Mouse (Mus musculus) liver, postnatal 0 days (tissue): ENCODE measurements around the gene Nup133. TPM values are rescaled to one million over a fixed set of nuclear protein-coding genes. Genes with fewer than 3 reads are reported as not detected.

Source experiments
- ATAC-seq: fragments of 200-750 bp; cut with Nextera tagmentation; 2 replicates; pipeline ENCODE4 v1.8.0; 2017; ENCODE audit warnings: mild to moderate bottlenecking, moderate library complexity
- DNase-seq: peaks from one replicate; pipeline ENCODE4 v3.0.0-alpha.2; 2016
- H3K27ac ChIP-seq: fragments of 300-500 bp; sonication (generic); 2 replicates; pipeline ENCODE4 v1.5.1; 2014; ENCODE audit warnings: antibody characterized with exemption, moderate library complexity, mild to moderate bottlenecking, low read depth
- H3K27me3 ChIP-seq: fragments of 300-500 bp; sonication (generic); 2 replicates; pipeline ENCODE4 v1.6.1; 2014; ENCODE audit warnings: low read length, control low read depth, mixed read lengths; ENCODE audit not compliant: insufficient read depth
- H3K36me3 ChIP-seq: fragments of 300-500 bp; sonication (generic); replicated peaks from 2 replicates; pipeline ENCODE4 v1.6.1; 2014; ENCODE audit warnings: mild to moderate bottlenecking, control low read depth, low read length, moderate library complexity, mixed read lengths; ENCODE audit not compliant: insufficient read depth
- H3K4me1 ChIP-seq: fragments of 300-500 bp; sonication (generic); 2 replicates; pipeline ENCODE4 v1.6.1; 2014; ENCODE audit warnings: antibody characterized with exemption, mild to moderate bottlenecking, control low read depth; ENCODE audit not compliant: insufficient read depth
- H3K4me2 ChIP-seq: fragments of 300-500 bp; sonication (generic); 2 replicates; pipeline ENCODE4 v1.6.1; 2014; ENCODE audit warnings: low read depth, mild to moderate bottlenecking, low read length, moderate library complexity, mixed read lengths
- H3K4me3 ChIP-seq: fragments of 300-500 bp; sonication (generic); 2 replicates; pipeline ENCODE4 v1.5.1; 2014; ENCODE audit warnings: low read depth, low read length
- H3K9ac ChIP-seq: fragments of 300-500 bp; sonication (generic); replicated peaks from 2 replicates; pipeline ENCODE4 v1.6.1; 2014; ENCODE audit warnings: mild to moderate bottlenecking, moderate library complexity
- H3K9me3 ChIP-seq: fragments of 300-500 bp; sonication (generic); 2 replicates; pipeline ENCODE4 v1.6.1; 2016; ENCODE audit warnings: mild to moderate bottlenecking, control low read depth, low read length, mixed read lengths
- CTCF ChIP-seq: sonication (generic); IDR thresholded peaks from 2 replicates; pipeline ENCODE4 v1.5.1; 2016; ENCODE audit warnings: antibody characterized with exemption, low read depth
- EP300 ChIP-seq: IDR thresholded peaks from 2 replicates; pipeline ENCODE4 v1.6.1; 2016; ENCODE audit warnings: antibody characterized with exemption, low read depth, mild to moderate bottlenecking
- WGBS: fragments of 180-500 bp; shearing (Covaris S2); extraction: QIAGEN DNeasy Blood & Tissue Kit; methylation state at CpG from one replicate; pipeline ENCODE4 v1.1.7; 2014; ENCODE audit not compliant: insufficient replicate concordance; 5-methylcytosine and 5-hydroxymethylcytosine counted together
- polyA plus RNA-seq: library from polyadenylated mRNA; unstranded; fragments of >200 nt; fragmentation: Nextera tagmentation; extraction: Ambion mirVana; gene quantifications from 2 replicates; pipeline ENCODE4 v1.2.1, GENCODE M21; 2015

The Nup133 gene
- polyA plus RNA-seq, 1 experiment from 2014 or later = 9.1 TPM

GRCm38 (mm10) chr8:123960056-123960455, 11.0 kb upstream of the Nup133 start:
- WGBS = 81% methylated on average over 9 of the region's 9 CpGs
- H3K27ac ChIP-seq = no peak overlapping the region
- no peaks in the 10 kb centered on the region; the same call in 1 of the 2 replicates for H3K4me1 ChIP-seq
- no peaks in the 10 kb centered on the region for H3K9me3 ChIP-seq
- no peak overlapping the region for H3K4me2 ChIP-seq
- H3K36me3 ChIP-seq = peaks cover 94% of the 10 kb centered on the region
- H3K4me3 ChIP-seq = no peak overlapping the region
- H3K9ac ChIP-seq = no peak overlapping the region
- H3K27me3 ChIP-seq = no peaks in the 10 kb centered on the region
- TF ChIP-seq EP300 (no peak), CTCF (no peak)
- ATAC-seq (no peak), DNase-seq (no peak)

- Histone ChIP-seq H3K9me3 (no peaks in the 10 kb centered on the region), H3K27me3 (no peaks in the 10 kb centered on the region), H3K4me2 (0 out of 2 replicates have a peak overlapping the region, but pooled peaks have one; percentile 2), H3K27ac (no peak overlapping the region), H3K4me3 (no peak overlapping the region), H3K4me1 (no peaks in the 10 kb centered on the region; the same call in 1 of the 2 replicates), H3K36me3 (peaks cover 94% of the 10 kb centered on the region), H3K9ac (no peak overlapping the region)
- ATAC-seq = peak; percentile 18; the same call in 1 of the 2 replicates
- 85% methylated on average over 6 of the region's 6 CpGs for WGBS
- no peak for DNase-seq
- no peak for TF ChIP-seq CTCF
- TF ChIP-seq EP300 = no peak
Observed at GRCm38 (mm10) chr8:123959473-123959872, 10.4 kb upstream of the Nup133 start.

- Histone ChIP-seq H3K4me1 (no peaks in the 10 kb centered on the region; the same call in 1 of the 2 replicates), H3K9me3 (no peaks in the 10 kb centered on the region), H3K36me3 (peaks cover 94% of the 10 kb centered on the region), H3K27me3 (no peaks in the 10 kb centered on the region), H3K27ac (no peak overlapping the region), H3K4me2 (no peak overlapping the region), H3K9ac (no peak overlapping the region), H3K4me3 (no peak overlapping the region)
- no peak for DNase-seq
- no peak for TF ChIP-seq CTCF
- no peak for TF ChIP-seq EP300
- WGBS = 81% methylated on average over 17 of the region's 17 CpGs
- ATAC-seq = no peak
Observed at GRCm38 (mm10) chr8:123958130-123958529, 9.1 kb upstream of the Nup133 start.

GRCm38 (mm10) chr8:123954246-123954645, 5.2 kb upstream of the Nup133 start:
- Histone ChIP-seq H3K27ac (no peak overlapping the region), H3K36me3 (peaks cover 75% of the 10 kb centered on the region), H3K4me1 (peaks cover 6% of the 10 kb centered on the region), H3K9me3 (no peaks in the 10 kb centered on the region), H3K4me2 (no peak overlapping the region), H3K9ac (no peak overlapping the region), H3K4me3 (no peak overlapping the region), H3K27me3 (no peaks in the 10 kb centered on the region)
- ATAC-seq (no peak), DNase-seq (no peak)
- TF ChIP-seq CTCF = no peak
- no peak for TF ChIP-seq EP300
- WGBS = 96% methylated on average over 8 of the region's 8 CpGs

- Histone ChIP-seq H3K27me3 (no peaks in the 10 kb centered on the region), H3K9me3 (no peaks in the 10 kb centered on the region), H3K4me1 (peaks cover 6% of the 10 kb centered on the region), H3K36me3 (peaks cover 70% of the 10 kb centered on the region), H3K9ac (no peak overlapping the region), H3K27ac (no peak overlapping the region), H3K4me3 (no peak overlapping the region), H3K4me2 (no peak overlapping the region)
- DNase-seq (no peak), ATAC-seq (no peak)
- TF ChIP-seq CTCF = no peak
- TF ChIP-seq EP300 = no peak
- WGBS = 89% methylated on average over 8 of the region's 8 CpGs
Observed at GRCm38 (mm10) chr8:123953686-123954085, 4.6 kb upstream of the Nup133 start.

GRCm38 (mm10) chr8:123950077-123950802, 1.2 kb upstream of the Nup133 start:
- WGBS = 34% methylated on average over 10 of the region's 10 CpGs
- Histone ChIP-seq H3K9me3 (no peaks in the 10 kb centered on the region), H3K9ac (peak overlapping the region; percentile 92), H3K4me2 (peak overlapping the region; percentile 96), H3K4me3 (peak overlapping the region; percentile 99), H3K36me3 (peaks cover 52% of the 10 kb centered on the region), H3K27me3 (no peaks in the 10 kb centered on the region), H3K4me1 (peaks cover 12% of the 10 kb centered on the region), H3K27ac (peak overlapping the region; percentile 92)
- ATAC-seq (no peak), DNase-seq (peak; percentile 74)
- TF ChIP-seq CTCF (peak; percentile 83), EP300 (no peak)
